Mouse (Mus musculus): ENCODE results near the gene Snx4. TPM values are rescaled to one million over a fixed set of nuclear protein-coding genes. Genes with fewer than 3 reads are reported as not detected.

Snx4 gene
- polyA plus RNA-seq, 1 experiment from 2014 or later, result 82.3 TPM

DNA sequence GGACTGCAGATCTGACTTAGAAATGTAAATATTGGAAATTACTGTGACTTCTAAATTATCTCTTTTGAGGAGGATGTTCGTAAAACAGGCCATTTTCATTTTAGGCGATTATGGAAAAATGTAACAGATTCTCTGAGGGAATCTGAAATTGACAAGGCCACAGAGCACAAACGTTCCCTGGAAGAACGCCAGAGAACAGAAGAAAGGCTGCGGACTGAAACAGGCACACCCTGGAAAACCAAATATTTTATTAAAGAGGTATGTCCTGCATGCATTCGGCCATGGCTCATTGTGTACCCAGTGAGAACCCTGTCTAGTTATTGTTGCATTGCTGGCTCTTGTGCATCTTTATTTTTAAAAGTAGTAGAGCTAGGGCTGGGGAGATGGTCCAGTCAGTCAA lies 15.1 kb upstream of the Snx4 start:
- WGBS, result 78% methylated on average over 6 of the region's 6 CpGs
- Histone ChIP-seq H3K27me3 (ENCODE audit: control insufficient read depth, insufficient read depth, low read length) (no peaks in the 10 kb centered on the region), H3K4me3 (ENCODE audit: control insufficient read depth in 1 of 2, insufficient read depth in 1 of 2, low read depth in 1 of 2, low read length in 2 of 2) (no peak overlapping the region), H3K9ac (ENCODE audit: low read length) (no peak overlapping the region), H3K36me3 (ENCODE audit: control insufficient read depth, insufficient read depth, low read length) (peaks cover 91% of the 10 kb centered on the region), H3K4me2 (ENCODE audit: low read length) (no peak overlapping the region), H3K4me1 (ENCODE audit: control insufficient read depth in 2 of 2, insufficient read depth in 2 of 2, low read length in 2 of 2) (no peaks in the 10 kb centered on the region), H3K9me3 (ENCODE audit: control insufficient read depth, low read length) (no peaks in the 10 kb centered on the region), H3K27ac (replicated peaks in 1 of 2; ENCODE audit: control insufficient read depth in 1 of 2, insufficient read depth in 1 of 2, low read depth in 2 of 2, low read length in 2 of 2) (no peak overlapping the region)
- ATAC-seq (ENCODE audit: insufficient number of reproducible peaks, insufficient read depth, low FRiP score, low read depth), result no peak

DNA sequence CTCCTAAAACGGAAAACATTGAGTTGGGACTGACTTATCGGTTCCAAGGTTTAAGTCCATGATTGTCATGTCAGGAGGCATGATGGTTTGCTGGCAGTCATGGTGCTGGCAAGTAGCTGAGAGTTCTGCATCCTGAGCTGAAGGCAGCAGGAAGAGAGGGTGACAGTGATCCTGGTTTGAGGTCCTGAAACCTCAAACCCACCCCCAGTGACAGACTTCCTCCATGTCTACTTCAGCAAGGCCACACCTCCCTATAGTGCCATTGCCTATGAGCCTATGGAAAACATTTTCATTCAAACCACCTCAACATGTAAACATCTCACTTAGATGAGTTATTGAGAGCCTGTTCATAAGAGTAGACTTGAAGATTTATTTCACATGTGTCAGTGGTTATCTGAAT lies 11.9 kb upstream of the Snx4 start:
- Histone ChIP-seq H3K4me3 (ENCODE audit: control insufficient read depth in 1 of 2, insufficient read depth in 1 of 2, low read depth in 1 of 2, low read length in 2 of 2) (no peak overlapping the region), H3K27me3 (ENCODE audit: control insufficient read depth, insufficient read depth, low read length) (no peaks in the 10 kb centered on the region), H3K9ac (ENCODE audit: low read length) (no peak overlapping the region), H3K36me3 (ENCODE audit: control insufficient read depth, insufficient read depth, low read length) (peaks cover 95% of the 10 kb centered on the region), H3K9me3 (ENCODE audit: control insufficient read depth, low read length) (no peaks in the 10 kb centered on the region), H3K4me2 (ENCODE audit: low read length) (no peak overlapping the region), H3K27ac (replicated peaks in 1 of 2; ENCODE audit: control insufficient read depth in 1 of 2, insufficient read depth in 1 of 2, low read depth in 2 of 2, low read length in 2 of 2) (no peak overlapping the region), H3K4me1 (ENCODE audit: control insufficient read depth in 2 of 2, insufficient read depth in 2 of 2, low read length in 2 of 2) (no peaks in the 10 kb centered on the region)
- WGBS, result 90% methylated on average over 2 of the region's 2 CpGs
- ATAC-seq (ENCODE audit: insufficient number of reproducible peaks, insufficient read depth, low FRiP score, low read depth), result no peak

DNA sequence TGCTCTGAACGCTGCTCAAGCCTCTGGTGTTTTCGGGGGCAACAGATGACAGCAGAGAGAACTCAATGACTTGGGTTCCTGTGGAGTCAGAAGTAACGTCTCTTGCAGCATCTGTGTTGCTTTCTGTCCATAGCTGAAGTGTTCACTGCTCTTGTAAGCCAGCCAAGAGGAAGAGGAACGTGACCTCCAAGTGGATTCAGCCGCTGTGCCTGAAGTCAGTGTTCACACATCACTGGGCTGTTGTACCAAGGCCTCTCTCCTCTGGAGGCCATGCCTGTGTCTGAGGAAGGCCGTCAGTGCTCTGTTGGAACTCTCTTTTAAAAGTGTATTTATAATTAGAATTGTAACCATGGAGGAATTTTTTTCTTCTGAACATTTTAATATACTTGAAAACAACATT lies 9.2 kb upstream of the Snx4 start:
- Histone ChIP-seq H3K27me3 (ENCODE audit: control insufficient read depth, insufficient read depth, low read length) (no peaks in the 10 kb centered on the region), H3K9me3 (ENCODE audit: control insufficient read depth, low read length) (no peaks in the 10 kb centered on the region), H3K4me2 (ENCODE audit: low read length) (no peak overlapping the region), H3K4me3 (ENCODE audit: control insufficient read depth in 1 of 2, insufficient read depth in 1 of 2, low read depth in 1 of 2, low read length in 2 of 2) (no peak overlapping the region), H3K36me3 (ENCODE audit: control insufficient read depth, insufficient read depth, low read length) (peaks cover 76% of the 10 kb centered on the region), H3K4me1 (ENCODE audit: control insufficient read depth in 2 of 2, insufficient read depth in 2 of 2, low read length in 2 of 2) (peaks cover 0 to 3% of the 10 kb centered on the region in 2 experiments; a peak in 1 of 4 replicates), H3K9ac (ENCODE audit: low read length) (no peak overlapping the region), H3K27ac (replicated peaks in 1 of 2; ENCODE audit: control insufficient read depth in 1 of 2, insufficient read depth in 1 of 2, low read depth in 2 of 2, low read length in 2 of 2) (no peak overlapping the region)
- no peak for ATAC-seq (ENCODE audit: insufficient number of reproducible peaks, insufficient read depth, low FRiP score, low read depth)
- 68% methylated on average over 6 of the region's 6 CpGs for WGBS

DNA sequence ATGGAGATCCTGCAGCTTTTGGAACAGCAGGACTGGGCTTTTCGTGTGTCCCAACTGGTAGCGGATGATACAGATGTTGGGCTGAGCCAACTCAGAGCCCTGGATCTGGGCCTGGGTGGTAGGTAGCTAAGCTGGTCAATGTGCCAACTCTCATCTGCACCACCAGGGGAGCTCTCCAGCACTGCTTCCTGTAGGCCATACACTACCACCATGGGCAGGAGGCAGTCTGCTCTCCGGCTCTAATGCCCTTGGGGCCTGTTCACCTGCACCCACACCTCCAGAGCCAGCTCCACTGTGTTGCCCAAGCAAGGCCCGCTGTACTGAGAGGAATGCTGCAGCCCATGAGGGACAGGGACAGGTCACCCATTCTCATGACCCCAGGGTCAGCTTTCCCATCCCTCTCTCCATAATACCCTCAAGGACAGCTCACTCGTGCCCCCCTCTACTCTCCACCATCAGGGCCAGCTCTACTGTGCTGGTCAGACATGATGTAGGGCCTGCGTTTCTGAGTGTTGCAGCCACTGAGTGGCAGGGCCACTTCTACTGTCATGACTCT lies 7.0 kb upstream of the Snx4 start:
- Histone ChIP-seq H3K36me3 (ENCODE audit: control insufficient read depth, insufficient read depth, low read length) (peaks cover 56% of the 10 kb centered on the region), H3K4me2 (ENCODE audit: low read length) (no peak overlapping the region), H3K9me3 (ENCODE audit: control insufficient read depth, low read length) (no peaks in the 10 kb centered on the region), H3K27me3 (ENCODE audit: control insufficient read depth, insufficient read depth, low read length) (no peaks in the 10 kb centered on the region), H3K4me1 (ENCODE audit: control insufficient read depth in 2 of 2, insufficient read depth in 2 of 2, low read length in 2 of 2) (peaks cover 0 to 3% of the 10 kb centered on the region in 2 experiments; a peak in 1 of 4 replicates), H3K27ac (replicated peaks in 1 of 2; ENCODE audit: control insufficient read depth in 1 of 2, insufficient read depth in 1 of 2, low read depth in 2 of 2, low read length in 2 of 2) (no peak overlapping the region), H3K9ac (ENCODE audit: low read length) (no peak overlapping the region), H3K4me3 (ENCODE audit: control insufficient read depth in 1 of 2, insufficient read depth in 1 of 2, low read depth in 1 of 2, low read length in 2 of 2) (no peak overlapping the region)
- WGBS, result 87% methylated on average over 6 of the region's 6 CpGs
- no peak for ATAC-seq (ENCODE audit: insufficient number of reproducible peaks, insufficient read depth, low FRiP score, low read depth)

DNA sequence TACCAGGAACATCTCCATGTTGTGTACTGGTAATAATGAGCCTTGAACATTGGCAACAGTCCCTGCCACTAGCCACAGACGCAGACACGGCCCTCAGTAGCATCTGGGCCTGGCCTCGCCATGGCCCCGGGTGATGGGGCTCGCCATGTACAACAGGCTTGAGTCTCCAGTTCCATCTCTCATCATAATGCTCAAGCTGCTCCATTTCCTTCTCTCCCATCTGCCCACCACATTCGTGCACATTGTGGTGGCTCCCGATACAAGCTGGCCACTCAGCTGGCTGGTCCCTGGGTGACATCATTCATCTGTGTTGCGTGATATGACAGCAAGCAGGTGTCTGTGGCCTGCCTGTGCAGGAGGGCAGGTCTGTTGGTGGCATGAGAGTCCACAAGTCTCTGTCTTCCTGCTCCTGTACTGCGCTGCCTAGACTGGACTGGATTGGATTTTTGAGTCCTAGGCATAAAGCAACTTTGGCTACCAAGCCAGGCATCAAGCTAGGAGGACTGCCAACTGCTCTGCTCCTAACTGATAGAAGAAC lies 6.2 kb upstream of the Snx4 start:
- Histone ChIP-seq H3K36me3 (ENCODE audit: control insufficient read depth, insufficient read depth, low read length) (peaks cover 48% of the 10 kb centered on the region), H3K27me3 (ENCODE audit: control insufficient read depth, insufficient read depth, low read length) (no peaks in the 10 kb centered on the region), H3K9ac (ENCODE audit: low read length) (no peak overlapping the region), H3K4me2 (ENCODE audit: low read length) (no peak overlapping the region), H3K4me1 (ENCODE audit: control insufficient read depth in 2 of 2, insufficient read depth in 2 of 2, low read length in 2 of 2) (peaks cover 0 to 3% of the 10 kb centered on the region in 2 experiments; a peak in 1 of 4 replicates), H3K9me3 (ENCODE audit: control insufficient read depth, low read length) (no peaks in the 10 kb centered on the region), H3K27ac (replicated peaks in 1 of 2; ENCODE audit: control insufficient read depth in 1 of 2, insufficient read depth in 1 of 2, low read depth in 2 of 2, low read length in 2 of 2) (no peak overlapping the region), H3K4me3 (ENCODE audit: control insufficient read depth in 1 of 2, insufficient read depth in 1 of 2, low read depth in 1 of 2, low read length in 2 of 2) (no peak overlapping the region)
- no peak for ATAC-seq (ENCODE audit: insufficient number of reproducible peaks, insufficient read depth, low FRiP score, low read depth)
- 85% methylated on average over 9 of the region's 9 CpGs for WGBS

DNA sequence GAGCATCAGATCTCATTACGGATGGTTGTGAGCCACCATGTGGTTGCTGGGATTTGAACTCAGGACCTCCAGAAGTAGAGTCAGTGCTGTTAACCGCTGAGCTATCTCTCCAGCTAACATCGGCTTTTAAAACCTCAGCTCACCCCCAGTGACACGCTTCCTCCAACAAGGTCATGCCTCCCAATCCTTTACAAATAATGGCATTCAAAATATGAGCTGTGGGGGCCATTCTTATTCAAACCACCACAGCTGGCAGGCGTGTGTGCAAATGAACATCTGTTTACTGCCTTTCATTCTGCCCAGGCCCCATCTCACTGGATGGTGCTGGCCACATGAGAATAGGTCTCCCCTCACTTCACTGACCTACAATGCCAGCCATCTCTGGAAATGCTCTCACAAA lies 4.7 kb upstream of the Snx4 start:
- 87% methylated on average over 5 of the region's 5 CpGs for WGBS
- no peaks in the 10 kb centered on the region for H3K9me3 ChIP-seq (ENCODE audit: control insufficient read depth, low read length)
- H3K27me3 ChIP-seq (ENCODE audit: control insufficient read depth, insufficient read depth, low read length), result no peaks in the 10 kb centered on the region
- no peak overlapping the region for H3K9ac ChIP-seq (ENCODE audit: low read length)
- peaks cover 3 to 4% of the 10 kb centered on the region in 2 experiments; a peak in 2 of 4 replicates for H3K4me1 ChIP-seq (ENCODE audit: control insufficient read depth in 2 of 2, insufficient read depth in 2 of 2, low read length in 2 of 2)
- no peak for ATAC-seq (ENCODE audit: insufficient number of reproducible peaks, insufficient read depth, low FRiP score, low read depth)
- H3K27ac ChIP-seq (replicated peaks in 1 of 2; ENCODE audit: control insufficient read depth in 1 of 2, insufficient read depth in 1 of 2, low read depth in 2 of 2, low read length in 2 of 2), result no peak overlapping the region
- no peak overlapping the region for H3K4me3 ChIP-seq (ENCODE audit: control insufficient read depth in 1 of 2, insufficient read depth in 1 of 2, low read depth in 1 of 2, low read length in 2 of 2)
- peaks cover 33% of the 10 kb centered on the region for H3K36me3 ChIP-seq (ENCODE audit: control insufficient read depth, insufficient read depth, low read length)
- no peak overlapping the region for H3K4me2 ChIP-seq (ENCODE audit: low read length)

DNA sequence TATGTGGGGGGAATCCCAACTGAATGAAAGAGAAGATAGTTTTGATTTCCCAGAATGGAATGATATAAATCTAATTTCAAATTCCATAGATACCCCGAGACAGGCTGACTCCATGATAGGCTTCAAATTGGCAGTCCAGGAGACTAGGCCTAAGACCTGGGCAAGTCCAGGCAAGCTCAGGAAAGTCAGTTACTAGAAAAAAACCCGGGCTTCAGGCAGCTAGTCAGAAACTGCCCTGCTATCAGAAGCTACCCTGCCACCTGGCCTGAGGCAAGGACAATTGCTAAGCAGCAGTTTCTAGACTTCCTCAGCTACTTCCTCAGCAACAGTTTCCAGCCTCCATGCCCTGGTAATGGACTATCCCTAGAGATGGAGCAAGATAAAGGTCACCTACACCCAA lies 4.2 kb upstream of the Snx4 start:
- no peaks in the 10 kb centered on the region for H3K27me3 ChIP-seq (ENCODE audit: control insufficient read depth, insufficient read depth, low read length)
- H3K36me3 ChIP-seq (ENCODE audit: control insufficient read depth, insufficient read depth, low read length), result peaks cover 28% of the 10 kb centered on the region
- ATAC-seq (ENCODE audit: insufficient number of reproducible peaks, insufficient read depth, low FRiP score, low read depth), result no peak
- H3K4me3 ChIP-seq (ENCODE audit: control insufficient read depth in 1 of 2, insufficient read depth in 1 of 2, low read depth in 1 of 2, low read length in 2 of 2), result no peak overlapping the region
- H3K9me3 ChIP-seq (ENCODE audit: control insufficient read depth, low read length), result no peaks in the 10 kb centered on the region
- WGBS, result 78% methylated on average over 2 of the region's 2 CpGs
- H3K4me1 ChIP-seq (ENCODE audit: control insufficient read depth in 2 of 2, insufficient read depth in 2 of 2, low read length in 2 of 2), result peaks cover 3 to 4% of the 10 kb centered on the region in 2 experiments; a peak in 2 of 4 replicates
- no peak overlapping the region for H3K27ac ChIP-seq (replicated peaks in 1 of 2; ENCODE audit: control insufficient read depth in 1 of 2, insufficient read depth in 1 of 2, low read depth in 2 of 2, low read length in 2 of 2)
- no peak overlapping the region for H3K4me2 ChIP-seq (ENCODE audit: low read length)
- H3K9ac ChIP-seq (ENCODE audit: low read length), result no peak overlapping the region

DNA sequence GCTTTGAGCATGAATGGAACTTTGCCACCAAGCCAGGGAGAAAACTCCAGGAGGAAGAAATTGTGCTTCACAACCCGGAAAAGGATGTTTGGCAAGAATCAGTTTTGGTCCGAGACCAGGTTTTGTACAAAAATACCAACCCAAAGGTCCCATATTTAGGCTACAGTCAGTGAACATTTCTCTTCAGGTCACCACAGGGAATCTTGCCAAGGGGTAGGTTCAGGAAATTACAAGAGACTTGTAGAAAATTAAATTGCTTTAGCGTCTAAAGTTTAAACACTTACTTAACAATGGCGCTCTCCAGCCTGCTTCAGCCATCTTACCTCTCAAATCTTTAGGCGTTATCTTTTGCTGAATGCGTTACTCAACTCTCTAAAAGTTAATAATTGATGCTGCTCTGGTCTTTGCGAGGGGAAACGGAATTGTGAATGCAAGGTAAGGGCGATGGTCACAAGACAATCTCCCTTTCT lies 556 bp upstream of the Snx4 start:
- Histone ChIP-seq H3K9ac (ENCODE audit: low read length) (peak overlapping the region; percentile 92), H3K4me1 (ENCODE audit: control insufficient read depth in 2 of 2, insufficient read depth in 2 of 2, low read length in 2 of 2) (peaks cover 2 to 17% of the 10 kb centered on the region in 2 experiments; a peak in 1 of 4 replicates), H3K9me3 (ENCODE audit: control insufficient read depth, low read length) (no peaks in the 10 kb centered on the region), H3K4me3 (ENCODE audit: control insufficient read depth in 1 of 2, insufficient read depth in 1 of 2, low read depth in 1 of 2, low read length in 2 of 2) (peak overlapping the region; percentile 89 to 99), H3K36me3 (ENCODE audit: control insufficient read depth, insufficient read depth, low read length) (peaks cover 4% of the 10 kb centered on the region; the same call in 1 of the 2 replicates), H3K27ac (replicated peaks in 1 of 2; ENCODE audit: control insufficient read depth in 1 of 2, insufficient read depth in 1 of 2, low read depth in 2 of 2, low read length in 2 of 2) (peak overlapping the region; percentile 28 to 87), H3K27me3 (ENCODE audit: control insufficient read depth, insufficient read depth, low read length) (no peaks in the 10 kb centered on the region), H3K4me2 (ENCODE audit: low read length) (peak overlapping the region; percentile 75)
- no peak for ATAC-seq (ENCODE audit: insufficient number of reproducible peaks, insufficient read depth, low FRiP score, low read depth)
- WGBS, result 22% methylated on average over 9 of the region's 9 CpGs

Data from heart, embryonic 14.5 days (tissue).